Mouse (Mus musculus) layer of hippocampus, adult 11-12 months (tissue): ENCODE measurements around the gene Tmem121.
"Not testable (repeated sequence)": the region's sequence is repeated elsewhere in the genome, so short reads cannot be mapped to it uniquely, and the experiment has no call there.

Experiments
- DNase-seq: peaks from one replicate; pipeline ENCODE4 v3.0.0; 2022; ENCODE audit warnings: low spot score

The Tmem121 gene

GRCm38 (mm10) chr12:113221289-113221688 is 35.6 kb downstream of the Tmem121 start:
- no peak for DNase-seq

- peak; percentile 92 for DNase-seq
These were observed 36.4 kb downstream of the Tmem121 start for GRCm38 (mm10) chr12:113222121-113222636.

- peak; percentile 43 for DNase-seq
These were observed 37.0 kb downstream of the Tmem121 start for GRCm38 (mm10) chr12:113222748-113223147.

- DNase-seq: no peak
These were observed 38.5 kb downstream of the Tmem121 start for GRCm38 (mm10) chr12:113224206-113224605.

GRCm38 (mm10) chr12:113224687-113225091 is 39.0 kb downstream of the Tmem121 start:
- no peak for DNase-seq

- DNase-seq: no peak
These were observed 42.4 kb downstream of the Tmem121 start for GRCm38 (mm10) chr12:113227970-113228593.

- no peak for DNase-seq
These were observed 45.0 kb downstream of the Tmem121 start for GRCm38 (mm10) chr12:113230741-113231140.

GRCm38 (mm10) chr12:113231551-113232263 is 46.0 kb downstream of the Tmem121 start:
- DNase-seq: not testable (repeated sequence)

GRCm38 (mm10) chr12:113232264-113232750 is 46.6 kb downstream of the Tmem121 start:
- not testable (repeated sequence) for DNase-seq
